Mouse (Mus musculus) G1E (cell line): ENCODE results near the gene Cd160. TPM values are rescaled to one million over a fixed set of nuclear protein-coding genes. Genes with fewer than 3 reads are reported as not detected.

Source experiments
- ATAC-seq: 2 replicates; pipeline ENCODE4 v1.8.0; 2016; ENCODE audit warnings: mild to moderate bottlenecking; ENCODE audit not compliant: insufficient number of reproducible peaks, poor library complexity, low FRiP score, severe bottlenecking; ENCODE audit errors: extremely low read depth
- DNase-seq: peaks from one replicate; pipeline ENCODE4 v3.0.0; 2012; ENCODE audit warnings: low spot score
- H3K27me3 ChIP-seq: 2 replicates; pipeline ENCODE4 v1.6.1; 2012; ENCODE audit warnings: mild to moderate bottlenecking, low read length, inconsistent platforms; ENCODE audit not compliant: insufficient read depth
- H3K36me3 ChIP-seq: replicated peaks from 2 replicates; pipeline ENCODE3; 2012; ENCODE audit warnings: mild to moderate bottlenecking, inconsistent platforms
- H3K4me1 ChIP-seq: 2 replicates; pipeline ENCODE4 v1.6.1; 2012; ENCODE audit warnings: low read depth, low read length, inconsistent platforms, mixed read lengths; ENCODE audit not compliant: insufficient read depth
- H3K4me3 ChIP-seq: 2 replicates; pipeline ENCODE4 v1.5.1; 2012; ENCODE audit warnings: low read depth, mild to moderate bottlenecking, inconsistent platforms, low read length, moderate library complexity, mixed read lengths
- H3K9me3 ChIP-seq: replicated peaks from 2 replicates; pipeline ENCODE4 v1.6.1; 2012; ENCODE audit warnings: inconsistent platforms
- CTCF ChIP-seq: IDR thresholded peaks from 2 replicates; pipeline ENCODE4 v1.5.1; 2012; ENCODE audit warnings: low read depth, low read length, inconsistent platforms, mixed read lengths
- GATA1 ChIP-seq: IDR thresholded peaks from 2 replicates; pipeline ENCODE4 v1.6.1; 2012; ENCODE audit warnings: borderline replicate concordance, low read length, inconsistent platforms, mixed read lengths
- GATA2 ChIP-seq: IDR thresholded peaks from 2 replicates; pipeline ENCODE4 v1.6.1; 2012; ENCODE audit warnings: low read depth, low read length, inconsistent platforms, borderline replicate concordance
- POLR2AphosphoS5 ChIP-seq: IDR thresholded peaks from 2 replicates; pipeline ENCODE4 v1.6.1; 2012; ENCODE audit warnings: low read depth, low read length, inconsistent platforms; ENCODE audit not compliant: insufficient replicate concordance
- TAL1 ChIP-seq: conservative IDR thresholded peaks from 2 replicates; pipeline ENCODE4 v1.6.1; 2012; ENCODE audit warnings: low read depth, low read length, inconsistent platforms, mixed read lengths
- polyA plus RNA-seq: library from polyadenylated mRNA; stranded (reverse); fragments of >175 nt; gene quantifications from 2 replicates; pipeline ENCODE4 v1.2.3, GENCODE M21; 2012
- total RNA-seq, 2 experiments: library from RNA; stranded (forward) in 1 of 2; stranded (reverse) in 1 of 2; fragments of 200-1000 nt in 1 of 2; fragments of >200 nt in 1 of 2; fragmentation: Nextera tagmentation in 1 of 2; gene quantifications; 2 replicates each; pipeline ENCODE4 v1.2.3; 2014 to 2017

The Cd160 gene
- 0.53 and 1.0 TPM in 2 replicates for total RNA-seq (2014; fragmentation: Nextera tagmentation)
- total RNA-seq (2017), result 0.27 and 0.41 TPM in 2 replicates
- polyA plus RNA-seq, result 1.4 and 1.5 TPM in 2 replicates

- TF ChIP-seq TAL1, result no peak
- no peak for TF ChIP-seq CTCF
- TF ChIP-seq POLR2AphosphoS5, result no peak
- Histone ChIP-seq H3K36me3 (no peaks in the 10 kb centered on the region), H3K9me3 (no peaks in the 10 kb centered on the region), H3K4me1 (peaks cover 38% of the 10 kb centered on the region), H3K27me3 (peaks cover 22% of the 10 kb centered on the region), H3K4me3 (no peak within 1 kb of the TSS)
- ATAC-seq (no peak), DNase-seq (no peak)
These were observed at the start of gene Cd160, which contains the start of gene Pdzk1 for GRCm38 (mm10) chr3:96828984-96829383. TSS of gene Cd160 (minus strand) at chr3:96829351. TSS of gene Pdzk1 (plus strand) at chr3:96829284.

GRCm38 (mm10) chr3:96874808-96875571 lies 45.8 kb upstream of the Cd160 start:
- ATAC-seq, result no peak
- TF ChIP-seq GATA1 (no peak), POLR2AphosphoS5 (no peak), TAL1 (no peak), GATA2 (no peak), CTCF (no peak)
- Histone ChIP-seq H3K4me3 (no peak overlapping the region), H3K27me3 (no peaks in the 10 kb centered on the region), H3K9me3 (no peaks in the 10 kb centered on the region), H3K36me3 (peaks cover 92% of the 10 kb centered on the region), H3K4me1 (no peaks in the 10 kb centered on the region)
- no peak for DNase-seq

GRCm38 (mm10) chr3:96872501-96872900 lies 43.4 kb upstream of the Cd160 start:
- H3K36me3 ChIP-seq, result peaks cover 94% of the 10 kb centered on the region
- DNase-seq (no peak), ATAC-seq (no peak)
- H3K4me3 ChIP-seq, result no peak overlapping the region
- no peaks in the 10 kb centered on the region for H3K9me3 ChIP-seq
- no peaks in the 10 kb centered on the region for H3K4me1 ChIP-seq
- no peak for TF ChIP-seq POLR2AphosphoS5
- TF ChIP-seq GATA1, result no peak
- no peak for TF ChIP-seq TAL1
- TF ChIP-seq CTCF, result no peak
- no peak for TF ChIP-seq GATA2
- no peaks in the 10 kb centered on the region for H3K27me3 ChIP-seq

GRCm38 (mm10) chr3:96871070-96871469 lies 41.9 kb upstream of the Cd160 start:
- no peaks in the 10 kb centered on the region for H3K4me1 ChIP-seq
- DNase-seq (no peak), ATAC-seq (no peak)
- no peaks in the 10 kb centered on the region for H3K27me3 ChIP-seq
- H3K9me3 ChIP-seq, result no peaks in the 10 kb centered on the region
- no peak for TF ChIP-seq TAL1
- no peak for TF ChIP-seq GATA1
- no peak for TF ChIP-seq GATA2
- TF ChIP-seq POLR2AphosphoS5, result no peak
- TF ChIP-seq CTCF, result no peak
- H3K4me3 ChIP-seq, result no peak overlapping the region
- H3K36me3 ChIP-seq, result peaks cover 82% of the 10 kb centered on the region

- H3K27me3 ChIP-seq, result no peaks in the 10 kb centered on the region
- TF ChIP-seq POLR2AphosphoS5 (no peak), GATA2 (no peak)
- H3K36me3 ChIP-seq, result peaks cover 75% of the 10 kb centered on the region
- DNase-seq, result no peak
- H3K4me3 ChIP-seq, result no peak overlapping the region
- H3K4me1 ChIP-seq, result no peaks in the 10 kb centered on the region
- no peak for ATAC-seq
- no peaks in the 10 kb centered on the region for H3K9me3 ChIP-seq
These were observed 41.1 kb upstream of the Cd160 start for GRCm38 (mm10) chr3:96870270-96870669.

- no peak for ATAC-seq
- H3K36me3 ChIP-seq, result peaks cover 64% of the 10 kb centered on the region
- H3K9me3 ChIP-seq, result no peaks in the 10 kb centered on the region
These were observed 39.9 kb upstream of the Cd160 start for GRCm38 (mm10) chr3:96869091-96869490.

More at GRCm38 (mm10) chr3:96869091-96869490, 39.9 kb upstream of the Cd160 start:
- no peaks in the 10 kb centered on the region for H3K4me1 ChIP-seq
- H3K27me3 ChIP-seq, result no peaks in the 10 kb centered on the region
- DNase-seq, result no peak
- TF ChIP-seq TAL1, result no peak
- TF ChIP-seq POLR2AphosphoS5, result no peak
- TF ChIP-seq CTCF, result no peak
- TF ChIP-seq GATA1, result no peak
- no peak for TF ChIP-seq GATA2
- H3K4me3 ChIP-seq, result no peak overlapping the region
